Mouse (Mus musculus) intestine, postnatal 0 days (tissue): ENCODE results near the gene Oasl2. TPM values are rescaled to one million over a fixed set of nuclear protein-coding genes. Genes with fewer than 3 reads are reported as not detected.
A peak's percentile ranks its signal among the peaks of the same experiment; 100 is the strongest.

Source experiments
- ATAC-seq: fragments of 200-750 bp; cut with Nextera tagmentation; 2 replicates; pipeline ENCODE4 v1.8.0; 2017; ENCODE audit warnings: mild to moderate bottlenecking, moderate TSS enrichment, moderate library complexity
- H3K27ac ChIP-seq: fragments of 300-500 bp; sonication (generic); 2 replicates; pipeline ENCODE4 v1.5.1; 2014; ENCODE audit warnings: mild to moderate bottlenecking, low read depth, low read length, moderate library complexity
- H3K27me3 ChIP-seq: fragments of 300-500 bp; sonication (generic); replicated peaks from 2 replicates; pipeline ENCODE4 v1.6.1; 2014; ENCODE audit warnings: low read length, mixed read lengths; ENCODE audit not compliant: control insufficient read depth, insufficient read depth
- H3K36me3 ChIP-seq: fragments of 300-500 bp; sonication (generic); 2 replicates; pipeline ENCODE4 v1.6.1; 2014; ENCODE audit warnings: mild to moderate bottlenecking, moderate library complexity; ENCODE audit not compliant: control insufficient read depth, insufficient read depth
- H3K4me1 ChIP-seq: fragments of 300-500 bp; sonication (generic); replicated peaks from 2 replicates; pipeline ENCODE4 v1.6.1; 2014; ENCODE audit warnings: antibody characterized with exemption, low read length, mixed read lengths; ENCODE audit not compliant: control insufficient read depth, insufficient read depth
- H3K4me2 ChIP-seq: fragments of 300-500 bp; sonication (generic); replicated peaks from 2 replicates; pipeline ENCODE4 v1.6.1; 2014; ENCODE audit warnings: low read depth, mild to moderate bottlenecking, moderate library complexity
- H3K4me3 ChIP-seq: fragments of 300-500 bp; sonication (generic); 2 replicates; pipeline ENCODE4 v1.5.1; 2014; ENCODE audit warnings: low read depth, low read length
- H3K9ac ChIP-seq: fragments of 300-500 bp; sonication (generic); 2 replicates; pipeline ENCODE4 v1.6.1; 2014; ENCODE audit warnings: mild to moderate bottlenecking, low read depth, low read length
- H3K9me3 ChIP-seq: fragments of 300-500 bp; sonication (generic); 2 replicates; pipeline ENCODE4 v1.6.1; 2016; ENCODE audit warnings: mixed run types; ENCODE audit not compliant: control insufficient read depth
- CTCF ChIP-seq: sonication (generic); IDR thresholded peaks from 2 replicates; pipeline ENCODE4 v1.5.1; 2016; ENCODE audit warnings: low read depth, mild to moderate bottlenecking, control low read depth, antibody characterized with exemption, moderate library complexity
- WGBS: fragments of 180-500 bp; shearing (Covaris S2); extraction: QIAGEN DNeasy Blood & Tissue Kit; methylation state at CpG from one replicate; pipeline ENCODE4 v1.1.7; 2014; 5-methylcytosine and 5-hydroxymethylcytosine counted together
- polyA plus RNA-seq: library from polyadenylated mRNA; unstranded; fragments of >200 nt; fragmentation: Nextera tagmentation; extraction: Ambion mirVana; gene quantifications from 2 replicates; pipeline ENCODE4 v1.2.1, GENCODE M21; 2015

Gene Oasl2
- polyA plus RNA-seq, 1 experiment from 2014 or later, result 88.6 TPM

DNA sequence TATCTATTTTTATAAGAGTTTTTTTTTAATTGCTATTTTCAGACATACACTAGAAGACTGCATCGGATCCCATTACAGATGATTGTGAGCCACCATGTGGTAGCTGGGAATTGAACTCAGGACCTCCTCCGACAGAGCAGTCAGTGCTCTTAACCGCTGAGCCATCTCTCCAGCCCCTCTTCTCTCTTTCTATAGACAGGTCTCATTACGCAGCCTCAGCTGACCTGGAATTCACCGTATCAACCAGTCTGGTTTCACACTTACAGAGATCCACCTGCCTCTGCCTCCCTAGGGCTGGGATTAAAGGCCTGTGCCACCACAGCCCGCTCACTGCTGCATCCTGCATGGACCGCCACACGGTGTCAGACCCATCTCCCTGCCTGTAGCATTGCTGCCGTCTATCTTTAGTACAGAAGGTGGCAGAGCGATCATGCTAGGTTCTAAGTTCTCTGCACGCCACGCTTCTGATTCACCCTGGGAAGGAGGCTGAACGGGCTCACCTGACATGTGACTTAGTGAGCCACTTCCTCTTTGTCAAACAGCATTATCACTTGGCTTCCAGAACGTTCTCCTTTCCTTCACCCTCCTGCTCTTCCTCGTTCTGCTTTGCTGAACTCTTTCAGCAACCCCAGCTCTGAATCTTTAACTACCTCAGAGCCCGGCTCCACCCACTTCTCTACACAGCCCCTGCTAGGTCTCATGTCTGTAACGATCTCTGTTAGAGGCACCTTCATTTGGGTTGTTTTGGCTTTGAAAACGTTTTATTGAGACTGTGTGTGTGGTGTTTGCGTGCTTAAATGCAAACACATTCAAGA is 25.0 kb downstream of the Oasl2 start:
- H3K4me2 ChIP-seq, result peak overlapping the region; percentile 64
- H3K36me3 ChIP-seq, result no peaks in the 10 kb centered on the region
- H3K4me3 ChIP-seq, result no peak overlapping the region
- H3K4me1 ChIP-seq, result no peaks in the 10 kb centered on the region
- WGBS, result 50% methylated on average over 19 of the region's 19 CpGs
- ATAC-seq, result peak; percentile 72
- H3K9ac ChIP-seq, result no peak overlapping the region
- no peaks in the 10 kb centered on the region for H3K27me3 ChIP-seq
- peak; percentile 78 for TF ChIP-seq CTCF
- H3K27ac ChIP-seq, result peak overlapping the region; percentile 76
- no peaks in the 10 kb centered on the region for H3K9me3 ChIP-seq

DNA sequence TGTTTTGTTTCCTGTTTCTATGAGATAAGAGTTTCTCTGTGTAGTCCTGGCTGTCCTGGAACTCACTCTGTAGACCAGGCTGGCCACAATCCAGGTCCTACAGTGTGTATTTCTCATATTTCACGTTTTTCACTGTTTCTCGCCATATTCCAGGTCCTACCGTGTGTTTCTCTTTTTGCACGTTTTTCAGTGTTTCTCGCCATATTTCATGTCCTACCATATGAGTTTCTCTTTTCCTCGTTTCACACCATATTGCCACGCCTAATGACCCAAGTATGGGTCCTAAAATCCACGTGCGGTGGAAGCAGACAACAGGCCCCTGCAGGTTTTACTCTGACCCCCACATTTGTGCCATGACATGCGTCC is 25.6 kb downstream of the Oasl2 start:
- H3K27ac ChIP-seq, result peak overlapping the region; percentile 76
- no peaks in the 10 kb centered on the region for H3K4me1 ChIP-seq
- H3K36me3 ChIP-seq, result no peaks in the 10 kb centered on the region
- no peaks in the 10 kb centered on the region for H3K9me3 ChIP-seq
- no peak for TF ChIP-seq CTCF
- H3K9ac ChIP-seq, result no peak overlapping the region
- 53% methylated on average over 10 of the region's 10 CpGs for WGBS
- H3K4me2 ChIP-seq, result peak overlapping the region; percentile 64
- no peaks in the 10 kb centered on the region for H3K27me3 ChIP-seq
- 0 out of 2 replicates have a peak overlapping the region, but pooled peaks have one; percentile 27 for H3K4me3 ChIP-seq
- peak; percentile 5; the same call in 1 of the 2 replicates for ATAC-seq

DNA sequence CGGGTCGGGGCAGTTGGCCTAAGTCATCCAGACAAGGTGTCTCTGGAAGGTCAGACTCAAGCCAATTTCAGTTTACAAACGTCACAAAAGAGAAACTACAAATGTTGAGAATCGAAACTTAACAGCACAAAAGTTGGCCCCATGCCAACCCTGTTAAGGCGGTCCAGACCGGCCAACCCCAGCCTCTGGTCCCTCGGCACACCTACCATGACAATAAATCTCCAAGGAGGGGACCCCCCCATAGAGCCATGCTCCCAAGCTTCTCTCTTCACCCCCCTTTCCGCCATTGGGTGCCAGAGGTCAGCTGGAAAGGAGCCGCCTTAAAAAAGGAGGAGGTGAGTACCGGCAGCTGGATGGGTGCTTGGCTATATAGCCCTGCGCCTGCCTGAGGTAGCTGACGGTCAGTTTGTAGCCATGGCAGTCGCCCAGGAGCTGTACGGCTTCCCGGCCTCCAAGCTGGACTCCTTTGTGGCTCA is 26.3 kb downstream of the Oasl2 start, which contains the start of gene Oasl1:
TSS of gene Oasl1 (plus strand) at position 243 of the 476 bp plus-strand sequence.
- no peak for TF ChIP-seq CTCF
- H3K27ac ChIP-seq, result peak within 1 kb of the TSS; percentile 76
- WGBS, result 5% methylated on average over 15 of the region's 15 CpGs

DNA sequence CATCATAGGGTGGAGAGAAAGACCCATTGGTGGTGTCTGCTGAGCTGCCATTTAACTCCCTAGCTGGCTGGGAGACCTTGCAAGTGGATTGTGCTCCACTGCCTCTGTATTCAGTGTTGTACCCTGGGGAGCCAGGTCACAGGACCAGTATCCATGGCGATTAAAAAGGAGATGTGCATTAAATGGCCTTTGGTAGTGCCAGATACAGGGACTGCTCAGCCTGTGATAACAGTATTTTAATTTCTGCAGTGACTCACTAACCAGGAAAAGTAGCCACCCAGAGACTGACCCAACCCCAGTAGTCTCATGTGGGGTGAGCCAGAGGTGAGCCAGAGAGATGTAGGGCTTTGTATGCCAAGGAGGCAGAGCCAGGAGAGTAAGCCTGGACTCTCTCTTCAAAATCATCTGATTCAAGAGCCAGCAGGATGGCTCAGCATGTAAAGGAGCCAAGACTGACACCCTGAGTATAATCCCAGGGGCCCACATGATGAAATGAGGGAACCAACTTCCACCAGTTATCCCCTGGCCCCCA is 29.5 kb downstream of the Oasl2 start:
- 79% methylated on average over 1 of the region's 1 CpGs for WGBS
- H3K4me3 ChIP-seq, result no peak overlapping the region
- no peak for TF ChIP-seq CTCF
- no peaks in the 10 kb centered on the region for H3K9me3 ChIP-seq
- no peak overlapping the region for H3K9ac ChIP-seq
- peak overlapping the region; percentile 16; the same call in 1 of the 2 replicates for H3K27ac ChIP-seq
- H3K4me1 ChIP-seq, result no peaks in the 10 kb centered on the region
- H3K27me3 ChIP-seq, result no peaks in the 10 kb centered on the region
- H3K36me3 ChIP-seq, result peaks cover 8% of the 10 kb centered on the region; the same call in 1 of the 2 replicates
- ATAC-seq, result no peak
- H3K4me2 ChIP-seq, result no peak overlapping the region

More for the DNA sequence above, 26.3 kb downstream of the Oasl2 start, which contains the start of gene Oasl1:
- no peaks in the 10 kb centered on the region for H3K9me3 ChIP-seq
- H3K4me1 ChIP-seq, result no peaks in the 10 kb centered on the region
- ATAC-seq, result peak; percentile 54
- no peaks in the 10 kb centered on the region for H3K27me3 ChIP-seq
- peaks cover 2% of the 10 kb centered on the region; the same call in 1 of the 2 replicates for H3K36me3 ChIP-seq
- peak within 1 kb of the TSS; percentile 27 for H3K4me3 ChIP-seq
- H3K9ac ChIP-seq, result no peak within 1 kb of the TSS; the same call in 1 of the 2 replicates
- H3K4me2 ChIP-seq, result peak within 1 kb of the TSS; percentile 64

DNA sequence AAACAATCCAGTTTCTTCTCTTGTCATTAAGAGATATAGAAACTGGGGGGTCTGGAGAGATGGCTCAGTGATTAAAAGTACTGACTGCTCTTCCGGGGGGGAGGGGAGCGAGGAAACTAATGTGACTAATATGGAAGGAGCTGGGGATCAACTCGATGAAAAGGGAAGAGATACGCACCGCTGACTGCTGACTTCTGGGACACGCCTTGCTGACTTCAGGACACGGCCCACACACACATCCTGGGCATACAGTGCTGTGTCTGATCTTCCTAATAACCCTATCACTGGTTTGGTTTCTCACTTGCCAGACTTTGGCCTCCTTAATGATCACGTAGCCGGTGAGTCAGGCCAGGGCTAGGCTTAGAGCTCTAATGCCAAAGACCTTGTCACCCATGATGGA is 30.0 kb downstream of the Oasl2 start:
- Histone ChIP-seq H3K27ac (peak overlapping the region; percentile 16; the same call in 1 of the 2 replicates), H3K4me2 (no peak overlapping the region), H3K4me3 (no peak overlapping the region), H3K27me3 (no peaks in the 10 kb centered on the region), H3K4me1 (no peaks in the 10 kb centered on the region), H3K9me3 (no peaks in the 10 kb centered on the region), H3K9ac (no peak overlapping the region), H3K36me3 (peaks cover 8% of the 10 kb centered on the region; the same call in 1 of the 2 replicates)
- no peak for TF ChIP-seq CTCF
- 52% methylated on average over 9 of the region's 9 CpGs for WGBS
- peak; percentile 60 for ATAC-seq

DNA sequence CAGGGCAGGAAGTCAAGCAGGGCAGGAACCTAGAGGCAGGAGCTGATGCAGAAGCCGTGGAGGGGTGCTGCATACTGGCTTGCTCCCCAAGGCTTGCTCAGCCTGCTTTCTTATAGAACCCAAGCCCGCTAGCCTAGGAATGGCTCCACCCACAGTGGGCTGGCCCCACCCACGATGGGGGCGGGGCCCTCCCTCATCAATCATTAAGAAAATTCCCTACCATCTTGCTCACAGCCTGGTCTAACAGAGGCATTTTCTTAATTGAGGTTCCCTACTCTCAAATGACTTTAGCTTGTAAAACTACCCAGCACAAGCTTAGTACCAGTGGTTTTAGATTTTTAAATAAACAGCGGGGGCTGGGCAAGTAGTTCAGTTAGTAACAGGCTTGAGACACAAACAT is 34.9 kb downstream of the Oasl2 start:
- Histone ChIP-seq H3K36me3 (peaks cover 13% of the 10 kb centered on the region; the same call in 1 of the 2 replicates), H3K4me1 (no peaks in the 10 kb centered on the region), H3K9me3 (no peaks in the 10 kb centered on the region), H3K4me2 (no peak overlapping the region), H3K9ac (no peak overlapping the region), H3K27ac (no peak overlapping the region), H3K4me3 (no peak overlapping the region), H3K27me3 (no peaks in the 10 kb centered on the region)
- no peak for TF ChIP-seq CTCF
- 59% methylated on average over 5 of the region's 5 CpGs for WGBS
- ATAC-seq, result no peak
